Mouse (Mus musculus): ENCODE data around the gene Gspt1.

DNA sequence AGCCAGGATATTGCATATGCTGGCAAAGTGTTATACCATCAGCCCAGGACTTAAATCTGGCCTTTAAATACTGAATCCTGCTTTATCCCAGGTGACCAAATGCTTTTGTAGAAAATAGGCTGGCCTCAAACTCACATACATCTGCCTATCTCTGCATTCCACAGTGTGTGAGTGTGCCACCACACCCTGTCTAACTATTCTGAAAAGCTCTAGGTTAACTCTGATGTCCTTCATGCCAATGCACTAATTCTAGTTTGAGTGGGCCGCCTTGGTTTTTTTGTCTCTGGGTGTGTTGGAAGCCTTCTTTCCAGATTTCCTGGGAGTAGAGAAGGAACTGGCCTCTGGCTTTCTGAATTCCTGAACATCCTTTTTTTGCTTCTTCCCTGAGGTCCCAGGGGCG is 60.9 kb downstream of the Gspt1 start:
- TF ChIP-seq CTCF (IDR thresholded peaks at IDR 0.05; ENCODE audit: low read depth) (no peak), EP300 (IDR thresholded peaks at IDR 0.05; ENCODE audit: low read depth) (no peak)
